Mouse (Mus musculus): ENCODE results near the gene Ube4a. TPM values are rescaled to one million over a fixed set of nuclear protein-coding genes. Genes with fewer than 3 reads are reported as not detected.
"Not testable (repeated sequence)": the region's sequence is repeated elsewhere in the genome, so short reads cannot be mapped to it uniquely, and the experiment has no call there.

Ube4a gene
- polyA plus RNA-seq, 2 experiments, result 7.6 to 11.6 TPM

- Histone ChIP-seq H3K27ac (no peak overlapping the region), H3K4me3 (ENCODE audit: insufficient read depth in 1 of 2, low read depth in 2 of 2, low read length in 2 of 2) (no peak overlapping the region), H3K9me3 (ENCODE audit: control insufficient read depth, low read length) (no peaks in the 10 kb centered on the region), H3K9ac (replicated peaks) (no peak overlapping the region), H3K4me2 (ENCODE audit: low read depth) (no peak overlapping the region), H3K4me1 (replicated peaks; ENCODE audit: control insufficient read depth in 2 of 2, insufficient read depth in 2 of 2, low read length in 1 of 2) (peaks cover 0 to 3% of the 10 kb centered on the region in 2 experiments; a peak in 3 of 4 replicates), H3K27me3 (ENCODE audit: control insufficient read depth, insufficient read depth, low read length) (no peaks in the 10 kb centered on the region), H3K36me3 (replicated peaks; ENCODE audit: control insufficient read depth, insufficient read depth, low read depth) (no peaks in the 10 kb centered on the region)
- DNase-seq (ENCODE audit: low read depth in 3 of 3, low spot score in 3 of 3), result no peak
- WGBS (ENCODE audit: insufficient replicate concordance), result 59% methylated on average over 7 of the region's 7 CpGs
- TF ChIP-seq EP300 (IDR thresholded peaks at IDR 0.05; ENCODE audit: low read depth) (no peak), CTCF (IDR thresholded peaks at IDR 0.05; ENCODE audit: low read depth) (no peak)
- no peak for ATAC-seq (ENCODE audit: insufficient read depth)
Measured at GRCm38 (mm10) chr9:44979806-44980205, 14.4 kb upstream of the Ube4a start.

GRCm38 (mm10) chr9:44977813-44978212 is 12.4 kb upstream of the Ube4a start:
- WGBS (ENCODE audit: insufficient replicate concordance), result 45% methylated on average over 6 of the region's 6 CpGs
- ATAC-seq (ENCODE audit: insufficient read depth) (no peak), DNase-seq (ENCODE audit: low read depth in 3 of 3, low spot score in 3 of 3) (no peak)
- Histone ChIP-seq H3K27me3 (ENCODE audit: control insufficient read depth, insufficient read depth, low read length) (no peaks in the 10 kb centered on the region), H3K4me3 (ENCODE audit: insufficient read depth in 1 of 2, low read depth in 2 of 2, low read length in 2 of 2) (no peak overlapping the region), H3K9ac (replicated peaks) (no peak overlapping the region), H3K4me2 (ENCODE audit: low read depth) (no peak overlapping the region), H3K9me3 (ENCODE audit: control insufficient read depth, low read length) (no peaks in the 10 kb centered on the region), H3K27ac (no peak overlapping the region), H3K36me3 (replicated peaks; ENCODE audit: control insufficient read depth, insufficient read depth, low read depth) (no peaks in the 10 kb centered on the region), H3K4me1 (replicated peaks; ENCODE audit: control insufficient read depth in 2 of 2, insufficient read depth in 2 of 2, low read length in 1 of 2) (peaks cover 0 to 3% of the 10 kb centered on the region in 2 experiments; a peak in 3 of 4 replicates)
- TF ChIP-seq EP300 (IDR thresholded peaks at IDR 0.05; ENCODE audit: low read depth), result no peak
- TF ChIP-seq CTCF (IDR thresholded peaks at IDR 0.05; ENCODE audit: low read depth), result no peak

GRCm38 (mm10) chr9:44969450-44969849 is 4.0 kb upstream of the Ube4a start:
- no peak for ATAC-seq (ENCODE audit: insufficient read depth)
- Histone ChIP-seq H3K4me2 (ENCODE audit: low read depth) (no peak overlapping the region), H3K36me3 (replicated peaks; ENCODE audit: control insufficient read depth, insufficient read depth, low read depth) (no peaks in the 10 kb centered on the region), H3K27me3 (ENCODE audit: control insufficient read depth, insufficient read depth, low read length) (no peaks in the 10 kb centered on the region), H3K4me1 (replicated peaks; ENCODE audit: control insufficient read depth in 2 of 2, insufficient read depth in 2 of 2, low read length in 1 of 2) (peaks cover 11 to 13% of the 10 kb centered on the region in 2 experiments), H3K9ac (replicated peaks) (no peak overlapping the region), H3K9me3 (ENCODE audit: control insufficient read depth, low read length) (no peaks in the 10 kb centered on the region), H3K4me3 (ENCODE audit: insufficient read depth in 1 of 2, low read depth in 2 of 2, low read length in 2 of 2) (no peak overlapping the region), H3K27ac (no peak overlapping the region)
- no peak for DNase-seq (ENCODE audit: low read depth in 3 of 3, low spot score in 3 of 3)
- 46% methylated on average over 1 of the region's 1 CpGs for WGBS (ENCODE audit: insufficient replicate concordance)
- TF ChIP-seq EP300 (IDR thresholded peaks at IDR 0.05; ENCODE audit: low read depth) (no peak), CTCF (IDR thresholded peaks at IDR 0.05; ENCODE audit: low read depth) (0 out of 2 replicates have a peak, but pooled peaks have one; percentile 22)

GRCm38 (mm10) chr9:44967763-44968162 is 2.4 kb upstream of the Ube4a start:
- H3K9ac ChIP-seq (replicated peaks); H3K36me3 ChIP-seq (replicated peaks; ENCODE audit: control insufficient read depth, insufficient read depth, low read depth); ATAC-seq (ENCODE audit: insufficient read depth); H3K27ac ChIP-seq; H3K9me3 ChIP-seq (ENCODE audit: control insufficient read depth, low read length); DNase-seq (ENCODE audit: low read depth in 3 of 3, low spot score in 3 of 3); H3K27me3 ChIP-seq (ENCODE audit: control insufficient read depth, insufficient read depth, low read length); H3K4me3 ChIP-seq (ENCODE audit: insufficient read depth in 1 of 2, low read depth in 2 of 2, low read length in 2 of 2); H3K4me2 ChIP-seq (ENCODE audit: low read depth): not testable (repeated sequence)
- WGBS (ENCODE audit: insufficient replicate concordance), result 69% methylated on average over 5 of the region's 5 CpGs
- peaks cover 13 to 17% of the 10 kb centered on the region in 2 experiments for H3K4me1 ChIP-seq (replicated peaks; ENCODE audit: control insufficient read depth in 2 of 2, insufficient read depth in 2 of 2, low read length in 1 of 2)

GRCm38 (mm10) chr9:44966815-44967242 is 1.4 kb upstream of the Ube4a start:
- no peak overlapping the region for H3K4me3 ChIP-seq (ENCODE audit: insufficient read depth in 1 of 2, low read depth in 2 of 2, low read length in 2 of 2)
- H3K9ac ChIP-seq (replicated peaks), result no peak overlapping the region
- TF ChIP-seq EP300 (IDR thresholded peaks at IDR 0.05; ENCODE audit: low read depth) (no peak), CTCF (IDR thresholded peaks at IDR 0.05; ENCODE audit: low read depth) (peak; percentile 84)
- ATAC-seq (ENCODE audit: insufficient read depth) (0 out of 2 replicates have a peak, but pooled peaks have one; percentile 11), DNase-seq (ENCODE audit: low read depth in 3 of 3, low spot score in 3 of 3) (peak; percentile 58 to 71 (median 62))
- H3K36me3 ChIP-seq (replicated peaks; ENCODE audit: control insufficient read depth, insufficient read depth, low read depth), result no peaks in the 10 kb centered on the region; the same call in 1 of the 2 replicates
- H3K27ac ChIP-seq, result no peak overlapping the region
- H3K27me3 ChIP-seq (ENCODE audit: control insufficient read depth, insufficient read depth, low read length), result no peaks in the 10 kb centered on the region
- WGBS (ENCODE audit: insufficient replicate concordance), result 14% methylated on average over 3 of the region's 3 CpGs
- H3K4me1 ChIP-seq (replicated peaks; ENCODE audit: control insufficient read depth in 2 of 2, insufficient read depth in 2 of 2, low read length in 1 of 2), result peaks cover 13 to 17% of the 10 kb centered on the region in 2 experiments
- no peaks in the 10 kb centered on the region for H3K9me3 ChIP-seq (ENCODE audit: control insufficient read depth, low read length)
- no peak overlapping the region for H3K4me2 ChIP-seq (ENCODE audit: low read depth)

Data from liver, embryonic 14.5 days (tissue).